Mouse (Mus musculus): ENCODE results near the gene Mfrp.

DNA sequence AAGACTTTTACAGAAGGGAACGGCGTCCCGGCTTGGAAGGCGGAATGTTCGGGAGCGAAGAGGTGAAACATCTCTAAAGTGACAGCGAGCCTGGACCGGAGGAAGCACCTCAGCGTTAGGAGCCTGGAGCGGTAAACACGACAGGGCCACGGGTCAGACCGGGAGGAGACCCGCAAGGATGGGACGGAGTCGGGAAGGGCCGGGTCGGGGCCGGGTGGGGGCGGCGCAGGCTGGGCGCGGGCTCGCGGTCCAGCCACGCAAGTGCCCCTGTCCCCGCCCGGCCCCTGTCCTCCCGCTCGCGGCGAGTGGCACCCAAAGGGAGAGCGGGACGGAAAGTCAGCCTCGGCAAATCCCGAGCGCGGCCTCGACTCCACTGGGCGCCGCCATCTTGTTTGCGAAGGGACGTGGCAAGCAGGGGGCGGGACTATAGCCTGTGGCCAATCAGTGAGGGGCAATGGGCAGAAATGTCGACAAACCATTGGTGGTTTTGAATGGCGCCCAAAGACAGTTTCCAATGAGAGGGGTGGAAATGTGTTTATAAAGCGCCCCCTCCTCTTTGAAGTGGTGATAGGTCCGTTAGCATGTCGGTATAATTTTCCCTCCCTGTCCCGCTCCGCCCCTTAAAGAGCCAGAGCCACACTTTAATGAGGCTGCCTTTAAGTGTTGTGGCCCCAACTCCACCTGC is 11.7 kb downstream of the Mfrp start, which contains the start of the genes Gm49380 and Rnf26:
- no peak for TF ChIP-seq SMC3 (IDR thresholded peaks at IDR 0.05; ENCODE audit: low read depth, low read length)
- peak; percentile 43 to 59; a peak in 1 of 4 replicates for TF ChIP-seq POLR2A (IDR thresholded peaks at IDR 0.05; ENCODE audit: control insufficient read depth in 1 of 2, insufficient read depth in 1 of 2, low read depth in 1 of 2, low read length in 2 of 2, poor library complexity in 1 of 2)
- no peak for TF ChIP-seq ZNF384 (IDR thresholded peaks at IDR 0.05; ENCODE audit: low read depth, low read length)
- peak; percentile 61; the same call in 1 of the 2 replicates for TF ChIP-seq MAX (IDR thresholded peaks at IDR 0.05; ENCODE audit: low read length)
- no peak for TF ChIP-seq GATA1 (IDR thresholded peaks at IDR 0.05; ENCODE audit: low read depth, low read length)
- TF ChIP-seq CTCF (IDR thresholded peaks at IDR 0.05 in 2 of 3, conservative IDR thresholded peaks at IDR 0.05 in 1 of 3; ENCODE audit: control insufficient read depth in 1 of 3, insufficient read depth in 1 of 3, low read depth in 2 of 3, low read length in 3 of 3, poor library complexity in 1 of 3, severe bottlenecking in 1 of 3), result no peak
- TF ChIP-seq NRF1 (IDR thresholded peaks at IDR 0.05; ENCODE audit: insufficient read depth, low read depth, low read length, poor library complexity, severe bottlenecking), result no peak
- no peak; the same call in 1 of the 2 replicates for TF ChIP-seq KAT2A (conservative IDR thresholded peaks at IDR 0.05; ENCODE audit: low read depth, low read length)
- no peak for TF ChIP-seq ETS1 (IDR thresholded peaks at IDR 0.05; ENCODE audit: low read depth, low read length)
- TF ChIP-seq EP300 (IDR thresholded peaks at IDR 0.05; ENCODE audit: low read depth in 1 of 2, low read length in 2 of 2), result no peak
